Mouse (Mus musculus): Measurements from ENCODE around the gene Rhbdl1. TPM values are rescaled to one million over a fixed set of nuclear protein-coding genes. Genes with fewer than 3 reads are reported as not detected.
"Not testable (repeated sequence)": the region's sequence is repeated elsewhere in the genome, so short reads cannot be mapped to it uniquely, and the experiment has no call there.

Rhbdl1 gene
- polyA plus RNA-seq, 1 experiment from 2014 or later: 1.6 TPM

DNA sequence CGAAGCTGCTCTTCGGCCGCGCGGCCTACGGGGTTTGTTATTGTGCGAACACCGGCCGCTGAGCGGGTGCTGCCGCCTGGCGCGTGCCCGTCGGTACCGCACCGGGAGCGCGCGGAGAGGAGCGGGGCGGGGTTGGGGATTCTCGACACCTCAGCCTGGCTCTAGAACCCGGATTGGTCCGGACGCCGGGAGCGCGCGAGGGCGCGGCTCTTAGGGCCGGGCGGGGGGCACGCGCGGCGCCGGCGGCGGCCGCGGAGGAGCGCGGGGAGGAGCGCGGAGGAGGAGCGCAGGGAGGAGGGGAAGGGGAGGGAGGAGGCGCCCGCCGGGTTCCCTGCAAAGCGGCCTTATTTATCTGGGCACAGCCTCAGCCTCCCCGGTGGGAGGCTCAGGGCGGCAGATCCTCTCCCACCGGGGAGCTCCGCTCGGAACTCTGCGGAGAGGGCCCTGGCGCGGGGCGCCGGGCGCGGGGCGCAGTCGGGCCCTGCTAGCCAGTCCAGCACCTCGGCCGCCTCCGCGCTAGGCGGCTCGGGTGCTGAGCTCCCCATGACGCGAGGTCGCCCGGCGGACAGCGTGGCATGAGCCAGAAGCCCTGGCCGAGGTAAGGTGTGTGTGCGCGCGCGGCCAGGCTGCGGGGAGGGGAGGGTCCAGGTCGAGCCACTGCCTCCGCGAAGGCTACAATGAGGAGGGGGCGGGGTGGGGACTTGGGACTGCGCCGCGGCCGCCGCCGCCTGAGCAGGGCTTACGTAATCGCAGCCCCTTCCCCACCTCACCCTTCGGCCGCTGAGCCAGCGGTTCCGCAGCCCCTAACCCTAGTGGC is 28.1 kb downstream of the Rhbdl1 start, which contains the start of gene Fbxl16:
Gene Fbxl16, plus strand, starts transcription at position 297 of the 817 bp plus-strand sequence.
- no peak within 1 kb of the TSS; the same call in 1 of the 2 replicates for H3K27ac ChIP-seq (ENCODE audit: low read length)
- H3K9ac ChIP-seq (ENCODE audit: low read depth, low read length): peak within 1 kb of the TSS; percentile 64
- no peaks in the 10 kb centered on the region for H3K36me3 ChIP-seq (ENCODE audit: control insufficient read depth, insufficient read depth, low read length)
- H3K27me3 ChIP-seq (replicated peaks; ENCODE audit: control insufficient read depth, insufficient read depth, low read length): peaks cover 22% of the 10 kb centered on the region
- peaks cover 11% of the 10 kb centered on the region for H3K4me1 ChIP-seq (ENCODE audit: control insufficient read depth, insufficient read depth, low read length)
- peak; percentile 83 for ATAC-seq
- H3K9me3 ChIP-seq (ENCODE audit: control insufficient read depth, low read length): no peaks in the 10 kb centered on the region
- peak within 1 kb of the TSS; percentile 96 for H3K4me2 ChIP-seq (ENCODE audit: low read depth, low read length)
- under 1% methylated on average over 97 of the region's 100 CpGs for WGBS
- peak within 1 kb of the TSS; percentile 71 for H3K4me3 ChIP-seq (ENCODE audit: low read length)

DNA sequence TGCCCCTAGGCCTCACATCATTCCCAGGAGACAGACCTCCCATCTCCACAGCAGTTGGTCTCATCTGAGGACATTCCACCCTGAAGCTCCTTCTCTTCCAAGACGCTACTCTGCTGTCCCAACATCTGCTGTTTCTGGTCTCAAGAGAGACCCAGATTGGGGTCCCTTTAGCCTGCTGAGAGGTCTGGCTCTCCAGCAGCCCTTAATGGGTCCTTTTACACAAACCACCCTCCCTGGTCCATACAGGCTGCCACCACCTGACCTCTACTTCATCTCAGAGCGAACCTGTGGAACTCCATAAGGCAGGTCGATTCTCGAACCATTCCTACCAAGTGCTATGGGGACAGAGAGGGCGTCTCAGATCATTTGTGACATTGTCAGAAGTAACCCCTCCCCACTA is 29.1 kb downstream of the Rhbdl1 start:
- no peaks in the 10 kb centered on the region for H3K9me3 ChIP-seq (ENCODE audit: control insufficient read depth, low read length)
- H3K36me3 ChIP-seq (ENCODE audit: control insufficient read depth, insufficient read depth, low read length): no peaks in the 10 kb centered on the region
- 0 out of 2 replicates have a peak overlapping the region, but pooled peaks have one; percentile 64 for H3K9ac ChIP-seq (ENCODE audit: low read depth, low read length)
- peak overlapping the region; percentile 71; the same call in 1 of the 2 replicates for H3K4me3 ChIP-seq (ENCODE audit: low read length)
- no peak overlapping the region for H3K4me2 ChIP-seq (ENCODE audit: low read depth, low read length)
- no peak for ATAC-seq
- peaks cover 22% of the 10 kb centered on the region for H3K27me3 ChIP-seq (replicated peaks; ENCODE audit: control insufficient read depth, insufficient read depth, low read length)
- no peak overlapping the region for H3K27ac ChIP-seq (ENCODE audit: low read length)
- H3K4me1 ChIP-seq (ENCODE audit: control insufficient read depth, insufficient read depth, low read length): peaks cover 8% of the 10 kb centered on the region
- 44% methylated on average over 5 of the region's 5 CpGs for WGBS

DNA sequence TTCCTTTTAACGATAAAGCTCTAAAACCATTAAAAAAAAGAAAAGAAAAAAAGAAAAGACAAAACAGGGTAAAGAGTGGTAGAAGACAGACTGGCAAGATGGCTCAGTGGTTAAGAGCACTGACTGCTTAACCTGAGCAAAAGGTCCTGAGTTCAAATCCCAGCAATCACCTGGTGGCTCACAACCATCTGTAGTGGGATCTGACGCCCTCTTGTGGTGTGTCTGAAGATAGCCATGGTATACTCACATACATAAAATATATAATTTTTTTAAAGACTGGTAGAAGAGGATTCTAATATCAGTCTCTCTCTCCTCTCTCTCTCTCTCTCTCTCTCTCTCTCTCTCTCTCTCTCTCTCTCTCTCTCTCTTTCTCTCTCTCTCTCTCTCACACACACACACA is 29.6 kb downstream of the Rhbdl1 start:
- not testable (repeated sequence) for ATAC-seq; H3K4me3 ChIP-seq (ENCODE audit: low read length); H3K4me2 ChIP-seq (ENCODE audit: low read depth, low read length); H3K27ac ChIP-seq (ENCODE audit: low read length); H3K36me3 ChIP-seq (ENCODE audit: control insufficient read depth, insufficient read depth, low read length); H3K9me3 ChIP-seq (ENCODE audit: control insufficient read depth, low read length); H3K4me1 ChIP-seq (ENCODE audit: control insufficient read depth, insufficient read depth, low read length); H3K9ac ChIP-seq (ENCODE audit: low read depth, low read length)
- 45% methylated on average over 2 of the region's 2 CpGs for WGBS
- H3K27me3 ChIP-seq (replicated peaks; ENCODE audit: control insufficient read depth, insufficient read depth, low read length): peaks cover 22% of the 10 kb centered on the region

DNA sequence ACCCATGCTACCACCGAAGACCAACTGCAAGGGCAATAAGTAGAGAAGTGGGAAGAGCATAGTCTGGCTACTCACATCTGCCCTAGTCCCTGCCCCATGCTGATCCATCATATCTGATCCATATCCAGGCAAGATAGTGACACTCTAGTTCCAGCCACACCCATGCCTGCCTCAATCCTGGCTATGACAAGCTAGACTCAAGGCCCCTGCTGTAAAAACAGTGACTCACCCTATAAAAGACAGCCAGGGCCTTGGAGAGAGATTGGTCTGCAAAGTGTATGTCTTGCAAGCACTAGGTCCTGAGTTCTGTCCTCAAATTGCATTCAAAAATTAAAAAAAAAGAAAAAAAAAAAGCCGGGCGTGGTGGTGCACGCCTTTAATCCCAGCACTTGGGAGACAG is 30.6 kb downstream of the Rhbdl1 start:
- no peaks in the 10 kb centered on the region for H3K9me3 ChIP-seq (ENCODE audit: control insufficient read depth, low read length)
- H3K4me2 ChIP-seq (ENCODE audit: low read depth, low read length): no peak overlapping the region
- peaks cover 20% of the 10 kb centered on the region for H3K27me3 ChIP-seq (replicated peaks; ENCODE audit: control insufficient read depth, insufficient read depth, low read length)
- no peak overlapping the region for H3K9ac ChIP-seq (ENCODE audit: low read depth, low read length)
- no peak overlapping the region for H3K27ac ChIP-seq (ENCODE audit: low read length)
- no peaks in the 10 kb centered on the region for H3K36me3 ChIP-seq (ENCODE audit: control insufficient read depth, insufficient read depth, low read length)
- peak; percentile 59; the same call in 1 of the 2 replicates for ATAC-seq
- no peak overlapping the region for H3K4me3 ChIP-seq (ENCODE audit: low read length)
- H3K4me1 ChIP-seq (ENCODE audit: control insufficient read depth, insufficient read depth, low read length): peaks cover 8% of the 10 kb centered on the region
- WGBS: 68% methylated on average over 4 of the region's 4 CpGs

DNA sequence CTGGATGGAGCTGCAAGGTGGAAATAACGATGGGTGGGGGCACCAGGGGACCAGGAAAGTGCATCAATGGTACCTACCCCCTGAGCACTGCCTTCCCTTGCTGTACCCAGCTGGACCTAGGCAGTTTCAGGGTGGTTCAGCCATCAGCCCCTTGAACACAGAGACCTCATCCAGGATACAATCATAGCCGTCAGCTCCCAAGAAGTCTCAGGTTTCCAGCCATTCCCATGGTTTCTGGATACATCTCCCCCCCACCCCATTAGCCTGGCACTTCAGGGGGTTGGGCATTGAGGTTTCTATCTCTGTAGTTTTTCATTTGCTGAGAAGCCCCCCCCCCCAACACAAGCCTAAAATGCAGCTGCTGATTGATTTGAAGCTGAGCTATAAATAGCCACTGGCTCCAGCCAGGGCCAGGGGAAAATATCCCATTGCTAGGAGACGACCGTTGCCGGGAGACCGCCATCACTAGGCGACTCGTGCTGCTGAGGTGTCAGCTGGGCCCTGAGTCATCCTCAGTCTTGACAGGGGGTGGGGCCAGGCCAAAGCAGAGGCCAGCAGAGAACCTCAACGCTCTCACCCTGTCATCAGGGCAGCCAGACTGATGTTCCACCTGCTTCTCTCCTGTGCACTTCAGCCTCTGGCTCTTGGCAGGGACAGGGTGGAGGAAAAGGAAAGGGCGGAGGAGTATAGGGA is 34.1 kb downstream of the Rhbdl1 start:
- WGBS: 11% methylated on average over 10 of the region's 10 CpGs
- peak; percentile 45 for ATAC-seq
- Histone ChIP-seq H3K27me3 (replicated peaks; ENCODE audit: control insufficient read depth, insufficient read depth, low read length) (no peaks in the 10 kb centered on the region), H3K27ac (ENCODE audit: low read length) (no peak overlapping the region), H3K36me3 (ENCODE audit: control insufficient read depth, insufficient read depth, low read length) (no peaks in the 10 kb centered on the region), H3K9me3 (ENCODE audit: control insufficient read depth, low read length) (no peaks in the 10 kb centered on the region), H3K4me1 (ENCODE audit: control insufficient read depth, insufficient read depth, low read length) (no peaks in the 10 kb centered on the region), H3K4me2 (ENCODE audit: low read depth, low read length) (no peak overlapping the region), H3K9ac (ENCODE audit: low read depth, low read length) (no peak overlapping the region), H3K4me3 (ENCODE audit: low read length) (no peak overlapping the region)

DNA sequence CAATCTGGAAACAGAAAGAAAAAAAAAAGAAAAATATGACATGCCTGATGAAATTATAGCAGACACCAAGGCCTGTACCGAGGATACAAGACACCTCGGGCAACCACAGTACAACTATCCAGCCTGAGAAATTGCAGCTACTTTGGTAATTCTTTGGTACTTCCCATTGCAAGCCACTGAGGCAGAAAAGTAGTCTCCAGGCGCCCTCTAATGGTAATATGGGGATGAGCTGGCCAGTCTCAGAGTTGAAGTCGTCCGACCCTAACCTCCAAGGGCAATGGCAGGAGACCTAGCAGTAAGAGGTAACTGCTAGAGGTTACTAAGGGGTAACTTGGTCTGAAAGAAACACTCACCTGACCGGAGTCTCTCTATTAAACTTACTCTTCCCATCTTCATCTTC is 36.1 kb downstream of the Rhbdl1 start:
- H3K27ac ChIP-seq (ENCODE audit: low read length): no peak overlapping the region
- WGBS: 8% methylated on average over 6 of the region's 6 CpGs
- H3K36me3 ChIP-seq (ENCODE audit: control insufficient read depth, insufficient read depth, low read length): no peaks in the 10 kb centered on the region
- H3K4me3 ChIP-seq (ENCODE audit: low read length): no peak overlapping the region
- ATAC-seq: peak; percentile 32; the same call in 1 of the 2 replicates
- no peak overlapping the region for H3K4me2 ChIP-seq (ENCODE audit: low read depth, low read length)
- H3K27me3 ChIP-seq (replicated peaks; ENCODE audit: control insufficient read depth, insufficient read depth, low read length): no peaks in the 10 kb centered on the region
- H3K9ac ChIP-seq (ENCODE audit: low read depth, low read length): no peak overlapping the region
- H3K4me1 ChIP-seq (ENCODE audit: control insufficient read depth, insufficient read depth, low read length): peaks cover 10% of the 10 kb centered on the region; the same call in 1 of the 2 replicates
- H3K9me3 ChIP-seq (ENCODE audit: control insufficient read depth, low read length): no peaks in the 10 kb centered on the region

DNA sequence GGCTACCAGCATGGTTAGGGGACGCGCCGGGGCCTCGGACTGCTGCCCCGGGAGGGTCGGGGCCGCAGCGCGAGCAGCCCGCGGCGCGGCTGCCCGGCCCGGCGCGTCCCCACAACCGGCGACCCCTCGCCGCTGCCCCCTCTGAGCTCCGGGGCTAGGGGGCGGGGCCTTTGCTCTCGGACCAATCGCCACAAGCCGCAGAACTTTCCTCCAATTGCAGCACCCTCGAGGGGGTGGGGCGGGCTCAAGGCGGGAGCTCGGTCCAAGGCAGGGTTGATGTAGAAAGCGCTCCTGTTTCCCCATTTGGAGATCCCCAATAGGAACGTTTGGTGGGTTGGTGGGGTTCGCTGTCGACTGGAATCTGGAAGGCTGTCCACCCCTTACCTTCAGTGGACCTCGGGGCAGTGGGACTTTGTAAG is 40.1 kb downstream of the Rhbdl1 start, which contains the start of gene Metrn:
Gene Metrn, minus strand, starts transcription at position 186 of the 419 bp plus-strand sequence.
- peak; percentile 77 for ATAC-seq
- H3K27me3 ChIP-seq (replicated peaks; ENCODE audit: control insufficient read depth, insufficient read depth, low read length): no peaks in the 10 kb centered on the region
- under 1% methylated on average over 35 of the region's 35 CpGs for WGBS
- H3K9ac ChIP-seq (ENCODE audit: low read depth, low read length): peak within 1 kb of the TSS; percentile 75
- peaks cover 29% of the 10 kb centered on the region for H3K4me1 ChIP-seq (ENCODE audit: control insufficient read depth, insufficient read depth, low read length)
- H3K4me2 ChIP-seq (ENCODE audit: low read depth, low read length): peak within 1 kb of the TSS; percentile 97
- peak within 1 kb of the TSS; percentile 6 for H3K27ac ChIP-seq (ENCODE audit: low read length)
- no peaks in the 10 kb centered on the region for H3K9me3 ChIP-seq (ENCODE audit: control insufficient read depth, low read length)
- 0 out of 2 replicates have a peak, but pooled peaks cover 2% of the 10 kb centered on the region for H3K36me3 ChIP-seq (ENCODE audit: control insufficient read depth, insufficient read depth, low read length)
- H3K4me3 ChIP-seq (ENCODE audit: low read length): peak within 1 kb of the TSS; percentile 83

DNA sequence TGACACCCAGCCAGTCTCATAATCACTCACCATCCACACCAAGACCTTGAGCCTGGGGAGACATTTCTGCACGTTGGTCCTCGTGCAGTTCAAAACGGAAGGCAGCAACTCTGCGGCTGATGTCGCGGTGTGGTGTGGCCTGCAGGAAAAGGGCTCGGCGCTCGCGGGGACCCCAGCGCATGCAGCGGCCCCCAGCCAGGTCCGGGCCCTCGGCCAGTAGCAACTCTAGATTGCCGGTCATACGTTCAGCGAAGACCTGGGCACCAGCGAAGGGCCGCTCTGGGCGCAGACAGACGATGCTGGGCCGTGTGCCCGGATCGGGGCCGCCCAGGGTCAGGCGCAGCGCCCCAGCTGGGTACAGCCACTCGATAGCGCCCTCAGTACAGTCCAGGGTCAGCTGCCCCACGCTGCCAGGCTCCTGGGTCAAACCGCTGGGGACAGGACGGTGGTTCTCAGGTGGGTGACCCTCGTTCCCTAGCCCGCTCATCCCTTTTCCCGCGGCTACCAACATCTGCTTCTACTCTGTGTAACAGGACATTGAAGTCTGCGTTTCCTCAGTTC is 40.8 kb downstream of the Rhbdl1 start:
- Histone ChIP-seq H3K9me3 (ENCODE audit: control insufficient read depth, low read length) (no peaks in the 10 kb centered on the region), H3K4me2 (ENCODE audit: low read depth, low read length) (peak overlapping the region; percentile 97), H3K4me1 (ENCODE audit: control insufficient read depth, insufficient read depth, low read length) (peaks cover 31% of the 10 kb centered on the region), H3K27ac (ENCODE audit: low read length) (peak overlapping the region; percentile 6), H3K27me3 (replicated peaks; ENCODE audit: control insufficient read depth, insufficient read depth, low read length) (no peaks in the 10 kb centered on the region), H3K36me3 (ENCODE audit: control insufficient read depth, insufficient read depth, low read length) (0 out of 2 replicates have a peak, but pooled peaks cover 2% of the 10 kb centered on the region), H3K9ac (ENCODE audit: low read depth, low read length) (peak overlapping the region; percentile 75), H3K4me3 (ENCODE audit: low read length) (peak overlapping the region; percentile 83)
- 0 out of 2 replicates have a peak, but pooled peaks have one; percentile 1 for ATAC-seq
- WGBS: 5% methylated on average over 36 of the region's 37 CpGs

DNA sequence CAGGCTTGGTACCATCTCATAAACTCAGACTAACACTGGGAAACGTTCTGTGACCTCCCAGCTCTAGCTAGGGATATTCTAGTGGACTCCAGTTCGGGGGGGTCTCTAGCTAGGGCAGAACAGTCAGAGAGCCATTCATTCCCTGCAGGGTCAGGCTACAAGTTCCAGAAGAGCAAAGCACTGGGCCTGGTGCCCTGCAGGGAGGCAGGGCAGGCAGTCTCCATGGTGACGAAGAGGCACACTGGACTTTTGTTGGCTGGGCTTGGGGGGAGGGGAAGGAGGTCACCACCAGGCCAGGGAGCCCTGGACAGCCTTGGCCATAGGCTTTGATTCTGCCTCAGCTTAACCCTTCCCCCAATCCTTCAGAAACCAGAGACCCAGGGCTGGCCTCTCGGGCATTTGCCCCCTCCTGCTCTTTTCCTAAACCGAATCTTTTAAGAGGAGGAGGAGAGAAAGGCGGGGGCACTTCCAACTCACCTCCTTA is 41.4 kb downstream of the Rhbdl1 start, which contains the start of gene AC134908.4:
Gene AC134908.4, minus strand, starts transcription at position 51 of the 484 bp plus-strand sequence.
- ATAC-seq: no peak
- Histone ChIP-seq H3K36me3 (ENCODE audit: control insufficient read depth, insufficient read depth, low read length) (0 out of 2 replicates have a peak, but pooled peaks cover 2% of the 10 kb centered on the region), H3K9ac (ENCODE audit: low read depth, low read length) (peak within 1 kb of the TSS; percentile 75), H3K4me2 (ENCODE audit: low read depth, low read length) (peak within 1 kb of the TSS; percentile 97), H3K27ac (ENCODE audit: low read length) (peak within 1 kb of the TSS; percentile 28), H3K27me3 (replicated peaks; ENCODE audit: control insufficient read depth, insufficient read depth, low read length) (no peaks in the 10 kb centered on the region), H3K4me3 (ENCODE audit: low read length) (peak within 1 kb of the TSS; percentile 83), H3K4me1 (ENCODE audit: control insufficient read depth, insufficient read depth, low read length) (peaks cover 37% of the 10 kb centered on the region), H3K9me3 (ENCODE audit: control insufficient read depth, low read length) (no peaks in the 10 kb centered on the region)
- whole genome bisulfite sequencing: 39% methylated on average over 6 of the region's 6 CpGs

Measured in intestine, embryonic 16.5 days (tissue).